Mouse (Mus musculus) midbrain, postnatal 0 days (tissue): ENCODE results near the gene 4930516K23Rik. TPM values are rescaled to one million over a fixed set of nuclear protein-coding genes. Genes with fewer than 3 reads are reported as not detected.

Experiments
- ATAC-seq: fragments of 200-750 bp; cut with Nextera tagmentation; 2 replicates; pipeline ENCODE4 v1.8.0; 2017; ENCODE audit warnings: moderate number of reproducible peaks, mild to moderate bottlenecking, moderate TSS enrichment, moderate library complexity; ENCODE audit not compliant: low FRiP score
- DNase-seq: peaks from one replicate; pipeline ENCODE4 v3.0.0-alpha.2; 2015; ENCODE audit warnings: low spot score
- H3K27ac ChIP-seq: fragments of 300-500 bp; sonication (generic); 2 replicates; pipeline ENCODE4 v1.5.1; 2014; ENCODE audit warnings: low read depth, mild to moderate bottlenecking, low read length, mixed read lengths
- H3K27me3 ChIP-seq: fragments of 300-500 bp; sonication (generic); 2 replicates; pipeline ENCODE4 v1.6.1; 2014; ENCODE audit warnings: low read length, control low read depth, mixed read lengths; ENCODE audit not compliant: insufficient read depth
- H3K36me3 ChIP-seq: fragments of 300-500 bp; sonication (generic); 2 replicates; pipeline ENCODE4 v1.6.1; 2014; ENCODE audit warnings: low read length, control low read depth, mixed read lengths; ENCODE audit not compliant: insufficient read depth
- H3K4me1 ChIP-seq: fragments of 300-500 bp; sonication (generic); 2 replicates; pipeline ENCODE4 v1.6.1; 2014; ENCODE audit warnings: mild to moderate bottlenecking, control low read depth, antibody characterized with exemption, low read length, mixed read lengths; ENCODE audit not compliant: insufficient read depth
- H3K4me2 ChIP-seq: fragments of 300-500 bp; sonication (generic); 2 replicates; pipeline ENCODE4 v1.6.1; 2014; ENCODE audit warnings: low read depth, mild to moderate bottlenecking, low read length, mixed read lengths; ENCODE audit not compliant: poor library complexity, severe bottlenecking
- H3K4me3 ChIP-seq: fragments of 300-500 bp; sonication (generic); 2 replicates; pipeline ENCODE4 v1.5.1; 2014; ENCODE audit warnings: low read depth, mild to moderate bottlenecking, low read length, moderate library complexity
- H3K9ac ChIP-seq: fragments of 300-500 bp; sonication (generic); replicated peaks from 2 replicates; pipeline ENCODE4 v1.6.1; 2014; ENCODE audit warnings: mild to moderate bottlenecking, low read length, moderate library complexity, mixed read lengths; ENCODE audit not compliant: poor library complexity, severe bottlenecking
- H3K9me3 ChIP-seq: fragments of 300-500 bp; sonication (generic); 2 replicates; pipeline ENCODE4 v1.6.1; 2016; ENCODE audit warnings: low read length, control low read depth
- CTCF ChIP-seq: IDR thresholded peaks from 2 replicates; pipeline ENCODE4 v1.5.1; 2016; ENCODE audit warnings: antibody characterized with exemption, mild to moderate bottlenecking
- WGBS: fragments of 180-500 bp; shearing (Covaris S2); extraction: QIAGEN DNeasy Blood & Tissue Kit; methylation state at CpG from one replicate; pipeline ENCODE4 v1.1.7; 2014; 5-methylcytosine and 5-hydroxymethylcytosine counted together
- polyA plus RNA-seq: library from polyadenylated mRNA; unstranded; fragments of >200 nt; fragmentation: Nextera tagmentation; extraction: Ambion mirVana; gene quantifications from 2 replicates; pipeline ENCODE4 v1.2.1, GENCODE M21; 2015
- total RNA-seq: library from RNA; depleted of rRNA; stranded (reverse); fragments of >200 nt; gene quantifications from 2 replicates; pipeline ENCODE4 v1.2.3, GENCODE M21; 2014; rRNA removed

Gene 4930516K23Rik
- total and polyA plus RNA-seq, 2 experiments from 2014 or later, result not detected

- H3K4me1 ChIP-seq, result no peaks in the 10 kb centered on the region
- DNase-seq (no peak), ATAC-seq (no peak)
- no peak overlapping the region for H3K4me3 ChIP-seq
- no peaks in the 10 kb centered on the region for H3K27me3 ChIP-seq
- WGBS, result 96% methylated on average over 1 of the region's 1 CpGs
- no peak overlapping the region for H3K9ac ChIP-seq
- H3K36me3 ChIP-seq, result no peaks in the 10 kb centered on the region
- no peak for TF ChIP-seq CTCF
- no peak overlapping the region for H3K27ac ChIP-seq
- no peak overlapping the region for H3K4me2 ChIP-seq
- H3K9me3 ChIP-seq, result no peaks in the 10 kb centered on the region
Measured at GRCm38 (mm10) chr7:104018953-104019352, 42.3 kb downstream of the 4930516K23Rik start.

- Histone ChIP-seq H3K9me3 (no peaks in the 10 kb centered on the region), H3K27ac (no peak within 1 kb of the TSS), H3K4me3 (no peak within 1 kb of the TSS), H3K9ac (no peak within 1 kb of the TSS), H3K27me3 (no peaks in the 10 kb centered on the region), H3K4me1 (no peaks in the 10 kb centered on the region), H3K4me2 (no peak within 1 kb of the TSS), H3K36me3 (no peaks in the 10 kb centered on the region)
- no peak for DNase-seq
- TF ChIP-seq CTCF, result no peak
- no peak for ATAC-seq
Measured at GRCm38 (mm10) chr7:104017203-104017602, 44.0 kb downstream of the 4930516K23Rik start, which contains the start of gene Olfr639. Gene Olfr639 (minus strand): TSS chr7:104017303.

Other genes starting within 250 kb of the 4930516K23Rik start
- 140 and 223 TPM in 2 replicates for gene Hbb-bt, start 247.4 kb downstream of the 4930516K23Rik start, total RNA-seq
- gene Hbb-bt, start 247.4 kb downstream of the 4930516K23Rik start, polyA plus RNA-seq, result 153 and 165 TPM in 2 replicates
- 1,016 and 1,022 TPM in 2 replicates for gene Hbb-bs, start 233.3 kb downstream of the 4930516K23Rik start, total RNA-seq
- 709 and 771 TPM in 2 replicates for gene Hbb-bs, start 233.3 kb downstream of the 4930516K23Rik start, polyA plus RNA-seq
- gene Hbb-bh2, start 220.9 kb downstream of the 4930516K23Rik start, total RNA-seq, result not detected in 2 replicates
- not detected in 2 replicates for gene Hbb-bh2, start 220.9 kb downstream of the 4930516K23Rik start, polyA plus RNA-seq
- not detected in 2 replicates for gene Hbb-bh1, start 218.3 kb downstream of the 4930516K23Rik start, total RNA-seq
- not detected in 2 replicates for gene Hbb-bh1, start 218.3 kb downstream of the 4930516K23Rik start, polyA plus RNA-seq
- gene Hbb-y, start 208.2 kb downstream of the 4930516K23Rik start, total RNA-seq, result 1.0 TPM in 1 of 2 replicates, not detected in the other
- 1.1 TPM in 1 of 2 replicates, not detected in the other for gene Hbb-y, start 208.2 kb downstream of the 4930516K23Rik start, polyA plus RNA-seq
- not detected in 2 replicates for gene Olfr66, start 175.2 kb downstream of the 4930516K23Rik start, total RNA-seq
- gene Olfr66, start 175.2 kb downstream of the 4930516K23Rik start, polyA plus RNA-seq, result not detected in 2 replicates
- 0.05 TPM in 1 of 2 replicates, not detected in the other for gene Olfr64, start 167.0 kb downstream of the 4930516K23Rik start, total RNA-seq
- gene Olfr64, start 167.0 kb downstream of the 4930516K23Rik start, polyA plus RNA-seq, result not detected in 2 replicates
- gene Olfr65, start 158.0 kb downstream of the 4930516K23Rik start, total RNA-seq, result not detected in 2 replicates
- gene Olfr65, start 158.0 kb downstream of the 4930516K23Rik start, polyA plus RNA-seq, result not detected in 2 replicates
- gene Olfr631, start 132.6 kb downstream of the 4930516K23Rik start, total RNA-seq, result not detected in 2 replicates
- gene Olfr631, start 132.6 kb downstream of the 4930516K23Rik start, polyA plus RNA-seq, result not detected in 2 replicates
- gene Olfr632, start 127.1 kb downstream of the 4930516K23Rik start, total RNA-seq, result not detected in 2 replicates
- not detected in 2 replicates for gene Olfr632, start 127.1 kb downstream of the 4930516K23Rik start, polyA plus RNA-seq
- gene Olfr633, start 117.0 kb downstream of the 4930516K23Rik start, total RNA-seq, result not detected in 2 replicates
- not detected in 2 replicates for gene Olfr633, start 117.0 kb downstream of the 4930516K23Rik start, polyA plus RNA-seq
- gene Olfr635, start 90.3 kb downstream of the 4930516K23Rik start, total RNA-seq, result not detected in 2 replicates
- 0.01 TPM in 1 of 2 replicates, not detected in the other for gene Olfr635, start 90.3 kb downstream of the 4930516K23Rik start, polyA plus RNA-seq
- not detected in 2 replicates for gene Olfr638, start 62.7 kb downstream of the 4930516K23Rik start, total RNA-seq
- not detected in 2 replicates for gene Olfr638, start 62.7 kb downstream of the 4930516K23Rik start, polyA plus RNA-seq
- 0.14 TPM in 1 of 2 replicates, not detected in the other for gene Olfr639, start 44.1 kb downstream of the 4930516K23Rik start, total RNA-seq
- not detected in 2 replicates for gene Olfr639, start 44.1 kb downstream of the 4930516K23Rik start, polyA plus RNA-seq
- gene Olfr640, start 35.9 kb downstream of the 4930516K23Rik start, total RNA-seq, result 0.11 TPM in 1 of 2 replicates, not detected in the other
- gene Olfr640, start 35.9 kb downstream of the 4930516K23Rik start, polyA plus RNA-seq, result 0.06 TPM in 1 of 2 replicates, not detected in the other
- not detected in 2 replicates for gene Olfr641, start 26.0 kb downstream of the 4930516K23Rik start, total RNA-seq
- gene Olfr641, start 26.0 kb downstream of the 4930516K23Rik start, polyA plus RNA-seq, result not detected in 2 replicates
- gene Olfr642, start 8.8 kb downstream of the 4930516K23Rik start, total RNA-seq, result not detected in 2 replicates
- not detected in 2 replicates for gene Olfr642, start 8.8 kb downstream of the 4930516K23Rik start, polyA plus RNA-seq
- gene Olfr644, start 10.4 kb upstream of the 4930516K23Rik start, total RNA-seq, result not detected in 2 replicates
- gene Olfr644, start 10.4 kb upstream of the 4930516K23Rik start, polyA plus RNA-seq, result not detected in 2 replicates
- gene Olfr645, start 24.0 kb upstream of the 4930516K23Rik start, total RNA-seq, result not detected in 2 replicates
- gene Olfr645, start 24.0 kb upstream of the 4930516K23Rik start, polyA plus RNA-seq, result not detected in 2 replicates
- not detected in 2 replicates for gene Olfr646, start 43.4 kb upstream of the 4930516K23Rik start, total RNA-seq
- gene Olfr646, start 43.4 kb upstream of the 4930516K23Rik start, polyA plus RNA-seq, result not detected in 2 replicates
- gene Ubqln5, start 68.4 kb upstream of the 4930516K23Rik start, total RNA-seq, result not detected in 2 replicates
- not detected in 2 replicates for gene Ubqln5, start 68.4 kb upstream of the 4930516K23Rik start, polyA plus RNA-seq
- gene Olfr643, start 76.0 kb upstream of the 4930516K23Rik start, total RNA-seq, result not detected in 2 replicates
- not detected in 2 replicates for gene Olfr643, start 76.0 kb upstream of the 4930516K23Rik start, polyA plus RNA-seq
- not detected in 2 replicates for gene Ubqln3, start 81.8 kb upstream of the 4930516K23Rik start, total RNA-seq
- gene Ubqln3, start 81.8 kb upstream of the 4930516K23Rik start, polyA plus RNA-seq, result not detected in 2 replicates
- gene Ubqlnl, start 89.1 kb upstream of the 4930516K23Rik start, total RNA-seq, result not detected in 2 replicates
- gene Ubqlnl, start 89.1 kb upstream of the 4930516K23Rik start, polyA plus RNA-seq, result not detected in 2 replicates
- gene Olfm5, start 103.4 kb upstream of the 4930516K23Rik start, total RNA-seq, result not detected in 2 replicates
- gene Olfm5, start 103.4 kb upstream of the 4930516K23Rik start, polyA plus RNA-seq, result not detected in 2 replicates
- gene Olfr648, start 121.9 kb upstream of the 4930516K23Rik start, total RNA-seq, result not detected in 2 replicates
- 0.39 and 0.42 TPM in 2 replicates for gene Olfr648, start 121.9 kb upstream of the 4930516K23Rik start, polyA plus RNA-seq
- not detected in 2 replicates for gene Olfr649, start 134.5 kb upstream of the 4930516K23Rik start, total RNA-seq
- not detected in 2 replicates for gene Olfr649, start 134.5 kb upstream of the 4930516K23Rik start, polyA plus RNA-seq
- gene Trim6, start 157.3 kb upstream of the 4930516K23Rik start, total RNA-seq, result 0.11 and 0.33 TPM in 2 replicates
- gene Trim6, start 157.3 kb upstream of the 4930516K23Rik start, polyA plus RNA-seq, result 0.49 and 0.75 TPM in 2 replicates
- gene Trim34a, start 183.0 kb upstream of the 4930516K23Rik start, total RNA-seq, result 1.9 and 2.4 TPM in 2 replicates
- 0.78 and 0.86 TPM in 2 replicates for gene Trim34a, start 183.0 kb upstream of the 4930516K23Rik start, polyA plus RNA-seq
- gene Trim5, start 226.6 kb upstream of the 4930516K23Rik start, total RNA-seq, result 0.05 TPM in 1 of 2 replicates, not detected in the other
- 0.17 and 0.20 TPM in 2 replicates for gene Trim5, start 226.6 kb upstream of the 4930516K23Rik start, polyA plus RNA-seq